Mouse (Mus musculus) adrenal gland, postnatal 36 days (tissue): ENCODE data around the gene Rundc3a. TPM values are rescaled to one million over a fixed set of nuclear protein-coding genes. Genes with fewer than 3 reads are reported as not detected.

Experiments
- DNase-seq, 2 experiments: peaks; one replicate each; pipeline ENCODE4 v3.0.0; 2021; ENCODE audit warnings: mixed read lengths in 1 of 2
- total RNA-seq, 2 experiments: library from RNA; stranded (reverse); gene quantifications; 2 replicates each; pipeline ENCODE4 v1.2.3; 2021

Rundc3a gene
- total RNA-seq, 2 experiments from 2014 or later, result 29.1 to 29.6 TPM

- DNase-seq, result no peak
These were observed 564 bp upstream of the Rundc3a start for GRCm38 (mm10) chr11:102392441-102393237.

GRCm38 (mm10) chr11:102393719-102394420 lies 667 bp downstream of the Rundc3a start:
- peak in 1 of 2 experiments; percentile 30 for DNase-seq

- peak; percentile 71 to 73 for DNase-seq
These were observed 1.4 kb downstream of the Rundc3a start for GRCm38 (mm10) chr11:102394421-102395124.

GRCm38 (mm10) chr11:102395250-102395649 lies 2.0 kb downstream of the Rundc3a start:
- no peak for DNase-seq

GRCm38 (mm10) chr11:102396263-102396662 lies 3.1 kb downstream of the Rundc3a start:
- DNase-seq, result no peak

GRCm38 (mm10) chr11:102396671-102397141 lies 3.5 kb downstream of the Rundc3a start:
- no peak for DNase-seq

GRCm38 (mm10) chr11:102398007-102398825 lies 5.0 kb downstream of the Rundc3a start:
- DNase-seq, result no peak

- no peak for DNase-seq
These were observed 5.9 kb downstream of the Rundc3a start for GRCm38 (mm10) chr11:102399107-102399506.

- peak in 1 of 2 experiments; percentile 25 for DNase-seq
These were observed 6.4 kb downstream of the Rundc3a start for GRCm38 (mm10) chr11:102399610-102400072.

GRCm38 (mm10) chr11:102400513-102401084 lies 7.4 kb downstream of the Rundc3a start:
- DNase-seq, result no peak

- DNase-seq, result no peak
These were observed 8.8 kb downstream of the Rundc3a start for GRCm38 (mm10) chr11:102401898-102402500.

- DNase-seq, result no peak
These were observed 10.5 kb downstream of the Rundc3a start for GRCm38 (mm10) chr11:102403657-102404056.

- peak; percentile 39 to 48 for DNase-seq
These were observed 11.2 kb downstream of the Rundc3a start for GRCm38 (mm10) chr11:102404161-102405010.

- no peak for DNase-seq
These were observed 12.5 kb downstream of the Rundc3a start for GRCm38 (mm10) chr11:102405544-102406285.

- peak in 1 of 2 experiments; percentile 33 for DNase-seq
These were observed 13.2 kb downstream of the Rundc3a start for GRCm38 (mm10) chr11:102406401-102406800.

GRCm38 (mm10) chr11:102406900-102407833 lies 14.0 kb downstream of the Rundc3a start:
- peak; percentile 96 to 99 for DNase-seq

- DNase-seq, result no peak
These were observed 14.6 kb downstream of the Rundc3a start, which contains the start of gene Slc25a39 for GRCm38 (mm10) chr11:102407834-102408215. TSS of gene Slc25a39 (minus strand) at chr11:102407946.
